Mouse (Mus musculus) erythroblast, embryonic 14.5 days (primary cell): Measurements from ENCODE around the gene Phc2. TPM values are rescaled to one million over a fixed set of nuclear protein-coding genes. Genes with fewer than 3 reads are reported as not detected.

Source experiments
- H3K27me3 ChIP-seq: 2 replicates; pipeline ENCODE4 v1.6.1; 2012; ENCODE audit warnings: inconsistent platforms; ENCODE audit not compliant: control insufficient read depth
- H3K36me3 ChIP-seq: 2 replicates; pipeline ENCODE4 v1.6.1; 2012; ENCODE audit warnings: mild to moderate bottlenecking, inconsistent platforms; ENCODE audit not compliant: control insufficient read depth
- H3K4me1 ChIP-seq: 2 replicates; pipeline ENCODE4 v1.6.1; 2012; ENCODE audit warnings: inconsistent platforms; ENCODE audit not compliant: control insufficient read depth
- H3K4me3 ChIP-seq: replicated peaks from 2 replicates; pipeline ENCODE3; 2012; ENCODE audit warnings: moderate library complexity, mild to moderate bottlenecking, inconsistent platforms
- H3K9me3 ChIP-seq: 2 replicates; pipeline ENCODE4 v1.6.1; 2012; ENCODE audit warnings: low read length, inconsistent platforms, mixed read lengths; ENCODE audit not compliant: control insufficient read depth
- GATA1 ChIP-seq: IDR thresholded peaks from 2 replicates; pipeline ENCODE4 v1.6.1; 2012; ENCODE audit warnings: low read length, inconsistent platforms, mixed read lengths
- TAL1 ChIP-seq: IDR thresholded peaks from 3 replicates; pipeline ENCODE4 v1.6.1; 2012; ENCODE audit warnings: low read length, inconsistent platforms, mixed read lengths
- polyA plus RNA-seq: library from polyadenylated mRNA; stranded (reverse); fragments of >175 nt; gene quantifications from 2 replicates; pipeline ENCODE4 v1.2.3, GENCODE M21; 2012

Gene Phc2
- polyA plus RNA-seq, 1 experiment: 9.0 TPM

- TF ChIP-seq TAL1 (no peak), GATA1 (no peak)
- H3K27me3 ChIP-seq: peaks cover 4% of the 10 kb centered on the region; the same call in 1 of the 2 replicates
- H3K4me3 ChIP-seq: no peak overlapping the region
- peaks cover 2% of the 10 kb centered on the region; the same call in 1 of the 2 replicates for H3K4me1 ChIP-seq
- no peaks in the 10 kb centered on the region for H3K36me3 ChIP-seq
- no peaks in the 10 kb centered on the region for H3K9me3 ChIP-seq
These were observed 40.6 kb downstream of the Phc2 start for GRCm38 (mm10) chr4:128695149-128695548.

GRCm38 (mm10) chr4:128698011-128698861 is 43.7 kb downstream of the Phc2 start:
- Histone ChIP-seq H3K4me3 (no peak overlapping the region), H3K36me3 (no peaks in the 10 kb centered on the region), H3K27me3 (no peaks in the 10 kb centered on the region), H3K4me1 (0 out of 2 replicates have a peak, but pooled peaks cover 2% of the 10 kb centered on the region), H3K9me3 (no peaks in the 10 kb centered on the region)
- TF ChIP-seq GATA1: no peak
- TF ChIP-seq TAL1: no peak

- Histone ChIP-seq H3K4me3 (no peak overlapping the region), H3K9me3 (no peaks in the 10 kb centered on the region), H3K27me3 (no peaks in the 10 kb centered on the region), H3K4me1 (no peaks in the 10 kb centered on the region), H3K36me3 (no peaks in the 10 kb centered on the region)
- TF ChIP-seq GATA1: no peak
- no peak for TF ChIP-seq TAL1
These were observed 45.4 kb downstream of the Phc2 start for GRCm38 (mm10) chr4:128699916-128700315.

- H3K9me3 ChIP-seq: no peaks in the 10 kb centered on the region
- no peak overlapping the region for H3K4me3 ChIP-seq
- H3K27me3 ChIP-seq: no peaks in the 10 kb centered on the region
- TF ChIP-seq GATA1: no peak
- no peaks in the 10 kb centered on the region for H3K36me3 ChIP-seq
- H3K4me1 ChIP-seq: no peaks in the 10 kb centered on the region
These were observed 46.0 kb downstream of the Phc2 start for GRCm38 (mm10) chr4:128700543-128700942.

- TF ChIP-seq GATA1: no peak
- TF ChIP-seq TAL1: no peak
- Histone ChIP-seq H3K4me3 (no peak overlapping the region), H3K4me1 (peaks cover 17% of the 10 kb centered on the region), H3K36me3 (no peaks in the 10 kb centered on the region), H3K27me3 (no peaks in the 10 kb centered on the region; the same call in 1 of the 2 replicates), H3K9me3 (no peaks in the 10 kb centered on the region)
These were observed 50.7 kb downstream of the Phc2 start for GRCm38 (mm10) chr4:128705138-128705720.

- Histone ChIP-seq H3K27me3 (no peaks in the 10 kb centered on the region; the same call in 1 of the 2 replicates), H3K4me1 (peaks cover 28% of the 10 kb centered on the region), H3K36me3 (no peaks in the 10 kb centered on the region), H3K4me3 (no peak overlapping the region), H3K9me3 (no peaks in the 10 kb centered on the region)
- TF ChIP-seq GATA1 (no peak), TAL1 (no peak)
These were observed 52.1 kb downstream of the Phc2 start for GRCm38 (mm10) chr4:128706626-128707025.

- no peak overlapping the region for H3K4me3 ChIP-seq
- TF ChIP-seq GATA1 (no peak), TAL1 (no peak)
- peaks cover 36% of the 10 kb centered on the region for H3K4me1 ChIP-seq
- no peaks in the 10 kb centered on the region for H3K36me3 ChIP-seq
- H3K9me3 ChIP-seq: no peaks in the 10 kb centered on the region
- no peaks in the 10 kb centered on the region; the same call in 1 of the 2 replicates for H3K27me3 ChIP-seq
These were observed 52.9 kb downstream of the Phc2 start for GRCm38 (mm10) chr4:128707384-128707783.

GRCm38 (mm10) chr4:128709061-128709780 is 54.7 kb downstream of the Phc2 start:
- 0 out of 3 replicates have a peak, but pooled peaks have one; percentile 27 for TF ChIP-seq TAL1
- no peak for TF ChIP-seq GATA1
- H3K36me3 ChIP-seq: no peaks in the 10 kb centered on the region
- H3K9me3 ChIP-seq: no peaks in the 10 kb centered on the region
- peaks cover 36% of the 10 kb centered on the region for H3K4me1 ChIP-seq
- no peaks in the 10 kb centered on the region; the same call in 1 of the 2 replicates for H3K27me3 ChIP-seq
- no peak overlapping the region for H3K4me3 ChIP-seq

- Histone ChIP-seq H3K4me3 (no peak overlapping the region), H3K27me3 (no peaks in the 10 kb centered on the region; the same call in 1 of the 2 replicates), H3K36me3 (no peaks in the 10 kb centered on the region), H3K9me3 (no peaks in the 10 kb centered on the region), H3K4me1 (peaks cover 36% of the 10 kb centered on the region)
- no peak for TF ChIP-seq GATA1
- no peak for TF ChIP-seq TAL1
These were observed 55.3 kb downstream of the Phc2 start for GRCm38 (mm10) chr4:128709781-128710166.
